Mouse (Mus musculus) erythroid progenitor cell, adult 5-6 weeks (primary cell): ENCODE measurements at regions not wholly inside any gene's neighbourhood (a gene's known extent, or its start where the extent isn't known, plus 50 kb on each side); places are given as distances from the start of the nearest gene placed in this dataset.
A peak's percentile ranks its signal among the peaks of the same experiment; 100 is the strongest.

Source experiments
- ATAC-seq: replicated peaks from 2 replicates; pipeline ENCODE4 v1.8.0; 2016; ENCODE audit warnings: moderate number of reproducible peaks, mild to moderate bottlenecking, moderate TSS enrichment, inconsistent platforms; ENCODE audit not compliant: poor library complexity, low FRiP score, severe bottlenecking

DNA sequence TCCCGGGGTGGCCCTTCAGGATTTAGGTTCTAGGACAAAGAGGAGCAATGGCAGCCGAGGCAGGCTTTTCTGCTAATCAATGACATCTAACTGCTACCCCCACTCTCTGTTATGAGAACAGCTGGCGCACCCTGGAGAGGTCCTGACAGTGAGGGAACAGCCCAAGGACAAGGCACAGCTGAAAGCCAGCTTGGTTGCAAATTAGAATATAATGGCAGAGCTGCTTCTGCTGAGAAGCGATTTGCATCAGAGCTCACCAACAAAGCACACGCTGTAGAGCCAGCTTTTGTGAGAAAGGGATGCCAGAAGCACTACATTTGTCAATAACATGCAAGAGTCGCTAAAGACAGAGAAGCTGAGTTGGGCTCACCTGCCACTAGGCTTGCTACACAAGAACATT lies 159.5 kb upstream of the Rgmb start:
- no peak for ATAC-seq

GRCm38 (mm10) chr17:15981558-15981957 lies 150.7 kb upstream of the Rgmb start:
- ATAC-seq = no peak

DNA sequence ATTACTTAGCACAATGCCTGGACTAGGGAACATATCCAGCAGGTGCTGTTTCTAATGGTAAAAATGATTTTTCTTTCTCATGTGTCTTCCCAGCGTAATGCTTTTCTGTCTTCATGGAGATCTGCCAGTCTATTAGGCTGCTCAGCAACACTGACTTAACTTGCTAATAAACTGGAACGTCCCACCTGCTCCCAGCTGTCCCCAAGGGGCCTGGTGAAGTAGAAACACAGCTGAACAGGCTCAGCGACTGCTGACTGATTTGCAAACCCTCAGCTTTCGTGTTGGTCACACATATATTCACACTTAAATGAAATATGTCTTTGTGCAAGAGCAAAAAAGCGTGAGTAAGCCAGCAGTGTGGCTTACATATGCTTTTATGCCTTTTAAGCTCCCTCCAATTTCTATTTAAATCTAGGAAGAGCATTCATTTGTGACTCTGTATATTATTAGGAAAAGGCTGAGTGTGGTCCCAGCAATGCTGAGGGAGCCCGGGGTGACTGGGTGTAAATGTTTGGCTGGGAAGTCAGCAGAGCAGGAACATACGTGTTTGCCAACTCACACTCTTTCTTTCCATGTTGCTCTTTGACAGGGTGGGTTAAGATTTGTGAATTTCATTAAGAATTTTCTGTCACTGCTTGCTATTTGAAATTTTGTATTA lies 146.7 kb upstream of the Rgmb start:
- ATAC-seq = no peak

- ATAC-seq = no peak
These were observed 140.5 kb upstream of the Rgmb start for GRCm38 (mm10) chr17:15971351-15971685.

- ATAC-seq = no peak
These were observed 139.9 kb upstream of the Rgmb start for GRCm38 (mm10) chr17:15970481-15971350.

- ATAC-seq = no peak
These were observed 137.5 kb upstream of the Rgmb start for GRCm38 (mm10) chr17:15968331-15968730.

DNA sequence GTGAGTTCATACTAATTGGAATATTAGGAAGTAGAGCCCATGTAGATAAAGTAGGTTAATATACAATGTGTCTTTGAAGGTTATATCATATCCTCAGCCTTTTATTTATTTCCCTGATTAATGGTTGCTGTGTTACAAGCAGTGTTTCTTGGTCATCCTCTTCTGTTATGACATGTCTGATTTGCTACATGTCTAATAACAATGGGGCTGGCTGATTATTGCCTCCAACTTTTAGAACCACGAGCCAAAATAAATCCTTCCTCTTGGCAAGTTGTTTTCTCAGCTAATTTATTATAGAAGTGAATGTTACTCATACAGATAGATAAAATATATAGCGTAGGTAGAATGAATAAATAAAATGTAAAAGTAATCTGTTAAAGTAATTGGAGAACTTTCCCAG lies 124.8 kb upstream of the Rgmb start:
- no peak for ATAC-seq

DNA sequence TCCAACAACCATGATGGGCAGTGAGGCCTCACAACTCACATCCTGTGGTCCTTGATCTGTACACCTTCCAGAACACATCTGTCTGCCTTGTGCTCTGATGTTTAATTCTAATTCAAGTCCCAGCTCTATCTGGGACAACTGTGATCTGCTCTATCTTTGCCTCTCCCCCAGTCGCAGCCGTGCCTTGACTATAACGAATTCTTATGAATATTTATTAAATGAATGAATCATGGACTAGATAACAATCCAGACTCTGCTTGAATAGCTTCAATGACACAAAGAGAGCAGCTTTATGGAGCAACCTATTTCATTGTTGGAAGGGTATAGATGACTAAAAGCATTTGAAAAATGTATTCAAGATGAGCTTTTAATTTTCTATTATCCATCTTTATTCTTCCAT lies 120.8 kb upstream of the Rgmb start:
- no peak for ATAC-seq

DNA sequence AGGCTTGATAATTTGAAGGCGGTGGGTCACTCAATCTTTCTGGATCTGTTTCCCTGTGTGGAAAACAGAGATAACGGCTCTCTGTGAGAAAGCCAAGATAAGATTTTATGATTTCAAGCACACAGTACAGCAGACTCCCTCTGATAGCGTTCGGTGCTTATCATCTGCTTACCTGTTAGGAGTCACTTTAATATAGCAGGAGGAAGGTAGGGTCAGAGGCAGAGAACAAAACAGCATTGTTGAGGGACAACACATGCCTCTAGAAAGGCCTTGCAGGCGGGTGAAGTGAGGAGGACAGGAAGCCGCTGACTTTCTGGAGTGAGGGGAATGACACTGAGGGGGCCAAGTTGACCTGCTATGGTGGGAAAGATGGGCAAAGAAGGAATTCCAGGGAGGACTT lies 118.9 kb upstream of the Rgmb start:
- ATAC-seq = no peak

DNA sequence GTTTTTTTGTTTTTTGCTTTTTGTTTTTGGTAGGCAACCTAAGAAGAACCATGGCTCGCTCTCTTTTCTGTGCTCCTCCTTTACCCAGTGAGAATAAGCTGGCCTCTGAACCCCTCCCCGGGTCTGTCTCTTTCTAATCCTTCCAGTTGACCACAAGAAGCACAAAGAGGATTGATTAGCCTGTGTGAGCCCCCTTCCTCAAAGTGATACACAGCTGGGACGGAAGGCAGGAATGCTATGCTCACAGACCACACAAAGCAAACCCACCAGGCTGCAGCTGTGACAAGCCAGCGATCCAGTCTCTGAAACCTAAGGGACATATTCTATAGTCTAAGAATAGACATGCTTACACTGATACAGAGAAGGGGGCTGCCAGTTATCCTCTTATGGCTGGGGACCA lies 111.5 kb upstream of the Rgmb start:
- ATAC-seq = no peak

GRCm38 (mm10) chr17:15918609-15919008 lies 87.8 kb upstream of the Rgmb start:
- peak; percentile 42; the same call in 1 of the 2 replicates for ATAC-seq

- no peak for ATAC-seq
These were observed 68.0 kb upstream of the Rgmb start for GRCm38 (mm10) chr17:15898689-15899419.

DNA sequence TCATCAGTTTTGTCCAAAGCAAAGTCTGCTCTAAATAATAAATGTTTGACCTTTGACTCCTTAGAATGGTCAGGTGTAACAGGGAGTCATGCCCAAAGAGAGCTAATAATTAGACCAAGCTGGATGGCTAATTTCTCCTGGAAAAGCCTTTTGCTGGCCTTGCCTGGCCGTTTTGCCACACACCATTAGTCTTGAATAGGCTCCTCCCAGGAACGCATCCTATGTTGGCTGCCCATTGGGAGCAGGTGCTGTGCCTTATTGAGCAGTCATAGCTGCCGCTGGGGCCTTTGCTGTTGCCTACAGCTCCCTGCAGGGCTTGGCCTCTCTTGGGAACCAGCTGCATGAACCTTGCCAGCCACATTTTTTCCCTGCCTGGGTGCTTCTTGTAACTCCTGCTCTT lies 65.1 kb upstream of the Rgmb start:
- no peak for ATAC-seq

DNA sequence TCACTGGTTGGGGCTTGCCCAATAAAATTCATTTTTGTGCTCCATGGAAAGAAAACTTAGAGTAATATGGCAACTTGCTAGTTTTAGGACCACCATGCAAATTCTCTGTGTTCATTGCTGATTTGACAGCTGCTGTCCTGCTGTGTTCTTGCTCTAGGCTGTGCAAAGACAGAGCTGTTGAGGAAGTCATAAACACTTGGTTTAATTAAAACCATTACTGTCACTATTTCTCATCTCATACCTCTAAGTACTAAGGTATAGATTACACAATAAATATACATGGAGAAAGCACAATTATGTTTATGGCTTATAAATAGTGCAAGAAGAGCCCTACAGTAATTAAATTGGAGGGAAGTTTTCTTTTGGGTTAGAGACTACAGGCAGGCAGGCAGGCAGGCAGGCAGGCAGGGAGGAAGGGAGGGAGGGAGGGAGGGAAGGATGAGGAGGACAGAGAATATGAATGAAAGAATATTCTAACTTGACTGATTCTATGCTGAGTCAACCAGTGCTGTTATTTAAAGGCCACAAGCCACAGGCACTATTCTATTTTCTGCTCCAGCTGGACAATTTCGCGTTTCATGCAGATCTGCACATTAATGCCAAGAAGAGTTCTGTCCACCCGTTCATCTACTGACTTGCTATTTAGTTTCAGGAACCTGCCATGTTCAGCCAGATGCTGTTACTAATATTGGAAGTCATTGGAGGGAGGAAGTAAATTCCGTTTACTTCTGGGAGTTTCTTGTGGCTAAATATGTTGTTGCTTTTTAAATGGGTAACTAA lies 61.2 kb upstream of the Rgmb start:
- no peak for ATAC-seq

GRCm38 (mm10) chr17:15890595-15891140 lies 59.8 kb upstream of the Rgmb start:
- no peak for ATAC-seq

GRCm38 (mm10) chr17:15882803-15883202 lies 52.0 kb upstream of the Rgmb start:
- no peak for ATAC-seq

DNA sequence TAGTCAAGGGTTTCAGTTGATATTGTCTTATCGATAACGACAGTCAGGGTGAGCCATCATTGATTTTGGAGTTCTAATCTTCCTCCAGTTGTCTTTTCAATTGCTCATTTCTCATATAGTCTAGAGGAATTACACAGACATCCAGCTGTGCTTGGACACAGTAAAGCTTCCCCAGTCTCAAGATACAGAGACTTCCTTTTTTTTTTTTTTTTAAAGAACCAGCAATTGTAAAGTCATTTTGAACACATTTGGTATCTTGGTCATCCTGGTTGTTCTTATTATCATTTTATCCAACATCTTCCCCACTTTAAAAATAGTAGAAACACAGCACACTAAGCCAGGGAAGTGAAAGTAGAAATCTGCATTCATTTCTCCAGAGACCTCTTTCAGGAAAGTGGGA lies 51.4 kb upstream of the Rgmb start:
- no peak for ATAC-seq
